Mouse (Mus musculus): Measurements from ENCODE around the gene B4galnt1.

- TF ChIP-seq POLR2A (IDR thresholded peaks at IDR 0.05; ENCODE audit: borderline replicate concordance, control insufficient read depth, low read depth, low read length) (no peak), CTCF (IDR thresholded peaks at IDR 0.05; ENCODE audit: control insufficient read depth, insufficient read depth, low read length) (no peak)
These were observed 16.5 kb downstream of the B4galnt1 start for GRCm38 (mm10) chr10:127181566-127181965.

All from bone marrow, adult 2 months (tissue).